Mouse (Mus musculus): Measurements from ENCODE around the gene Tmem233.

- TF ChIP-seq MXI1 (IDR thresholded peaks at IDR 0.05; ENCODE audit: low read depth, low read length) (no peak), POLR2AphosphoS5 (IDR thresholded peaks at IDR 0.05; ENCODE audit: borderline replicate concordance, low read depth, low read length) (no peak), CTCF (IDR thresholded peaks at IDR 0.05 in 2 of 3, conservative IDR thresholded peaks at IDR 0.05 in 1 of 3; ENCODE audit: control insufficient read depth in 1 of 3, insufficient read depth in 1 of 3, low read depth in 2 of 3, low read length in 3 of 3, poor library complexity in 1 of 3, severe bottlenecking in 1 of 3) (no peak), ZMIZ1 (IDR thresholded peaks at IDR 0.05; ENCODE audit: low read depth, low read length) (no peak), POLR2A (IDR thresholded peaks at IDR 0.05; ENCODE audit: control insufficient read depth in 1 of 2, insufficient read depth in 1 of 2, low read depth in 1 of 2, low read length in 2 of 2, poor library complexity in 1 of 2) (no peak), EP300 (IDR thresholded peaks at IDR 0.05; ENCODE audit: low read depth in 1 of 2, low read length in 2 of 2) (no peak), MAFK (IDR thresholded peaks at IDR 0.05; ENCODE audit: borderline replicate concordance, low read depth, low read length) (no peak), GABPA (IDR thresholded peaks at IDR 0.05; ENCODE audit: low read depth, low read length) (no peak), E2F4 (IDR thresholded peaks at IDR 0.05; ENCODE audit: borderline replicate concordance, low read depth, low read length) (no peak), NELFE (IDR thresholded peaks at IDR 0.05; ENCODE audit: low read depth, low read length) (no peak), TCF12 (IDR thresholded peaks at IDR 0.05; ENCODE audit: low read depth, low read length) (no peak)
Measured at GRCm38 (mm10) chr5:116009884-116010627, 73.0 kb downstream of the Tmem233 start.
